Mouse (Mus musculus) frontal cortex, postnatal 14 days (tissue): ENCODE results near the gene Maats1.

Source experiments
- DNase-seq, 2 experiments: peaks; one replicate each; pipeline ENCODE4 v3.0.0; 2022; ENCODE audit warnings: low spot score in 2 of 2

The Maats1 gene

GRCm38 (mm10) chr16:38341396-38342324, at the start of gene Maats1:
Maats1 (minus strand) TSS chr16:38342143.
- peak; percentile 35 to 59 for DNase-seq

- DNase-seq = no peak
Measured at GRCm38 (mm10) chr16:38390322-38390721, 48.4 kb upstream of the Maats1 start.

GRCm38 (mm10) chr16:38389284-38389893, 47.4 kb upstream of the Maats1 start:
- no peak for DNase-seq

GRCm38 (mm10) chr16:38388757-38389156, 46.8 kb upstream of the Maats1 start:
- no peak for DNase-seq

GRCm38 (mm10) chr16:38387389-38387788, 45.4 kb upstream of the Maats1 start:
- no peak for DNase-seq

- no peak for DNase-seq
Measured at GRCm38 (mm10) chr16:38385700-38386099, 43.8 kb upstream of the Maats1 start.

GRCm38 (mm10) chr16:38385184-38385634, 43.3 kb upstream of the Maats1 start:
- no peak for DNase-seq

GRCm38 (mm10) chr16:38383683-38384082, 41.7 kb upstream of the Maats1 start:
- DNase-seq = no peak

- DNase-seq = no peak
Measured at GRCm38 (mm10) chr16:38379926-38380325, 38.0 kb upstream of the Maats1 start.

GRCm38 (mm10) chr16:38379493-38379892, 37.5 kb upstream of the Maats1 start:
- no peak for DNase-seq

GRCm38 (mm10) chr16:38379088-38379487, 37.1 kb upstream of the Maats1 start:
- DNase-seq = no peak

- no peak for DNase-seq
Measured at GRCm38 (mm10) chr16:38378591-38378990, 36.6 kb upstream of the Maats1 start.

GRCm38 (mm10) chr16:38377546-38377945, 35.6 kb upstream of the Maats1 start:
- DNase-seq = no peak

- no peak for DNase-seq
Measured at GRCm38 (mm10) chr16:38376841-38377249, 34.9 kb upstream of the Maats1 start.

- DNase-seq = peak; percentile 25 to 31
Measured at GRCm38 (mm10) chr16:38376163-38376840, 34.4 kb upstream of the Maats1 start.

GRCm38 (mm10) chr16:38375182-38375581, 33.2 kb upstream of the Maats1 start:
- DNase-seq = no peak

GRCm38 (mm10) chr16:38374379-38375140, 32.6 kb upstream of the Maats1 start:
- DNase-seq = no peak

GRCm38 (mm10) chr16:38373941-38374340, 32.0 kb upstream of the Maats1 start:
- no peak for DNase-seq

- DNase-seq = no peak
Measured at GRCm38 (mm10) chr16:38373439-38373838, 31.5 kb upstream of the Maats1 start.

GRCm38 (mm10) chr16:38372876-38373275, 30.9 kb upstream of the Maats1 start:
- no peak for DNase-seq

- DNase-seq = no peak
Measured at GRCm38 (mm10) chr16:38371705-38372296, 29.9 kb upstream of the Maats1 start.
